Mouse (Mus musculus) CH12.LX (cell line): ENCODE measurements around the gene Dlec1. TPM values are rescaled to one million over a fixed set of nuclear protein-coding genes. Genes with fewer than 3 reads are reported as not detected.

Experiments used
- DNase-seq: peaks from one replicate; pipeline ENCODE4 v3.0.0-alpha.2; 2013; ENCODE audit errors: extremely low read depth
- H3K27ac ChIP-seq: 2 replicates; pipeline ENCODE4 v1.5.1; 2012; ENCODE audit warnings: low read depth, mild to moderate bottlenecking, control low read depth, moderate library complexity; ENCODE audit not compliant: insufficient read depth
- H3K27me3 ChIP-seq: replicated peaks from 2 replicates; pipeline ENCODE3; 2012; ENCODE audit warnings: inconsistent platforms
- H3K36me3 ChIP-seq, 2 experiments: replicated peaks in 1 of 2; 2 replicates each; pipeline versions ENCODE3 to v1.6.1; 2012; ENCODE audit warnings: inconsistent platforms in 1 of 2, low read length in 1 of 2, mild to moderate bottlenecking in 1 of 2, mixed read lengths in 1 of 2, moderate library complexity in 1 of 2; ENCODE audit not compliant: control insufficient read depth in 1 of 2, insufficient read depth in 1 of 2
- H3K4me1 ChIP-seq, 2 experiments: 2 replicates each; pipeline ENCODE4 v1.6.1; 2012; ENCODE audit warnings: inconsistent platforms in 1 of 2, moderate library complexity in 1 of 2; ENCODE audit not compliant: insufficient read depth in 2 of 2, control insufficient read depth in 1 of 2
- H3K4me2 ChIP-seq: 2 replicates; pipeline ENCODE4 v1.6.1; 2012; ENCODE audit warnings: low read depth, mild to moderate bottlenecking, control low read depth; ENCODE audit not compliant: poor library complexity, insufficient read depth, severe bottlenecking
- H3K4me3 ChIP-seq, 3 experiments: fragments of 150-350 bp in 1 of 3; sonication (generic) in 1 of 3; replicated peaks in 1 of 3; 2 replicates each; pipeline versions ENCODE3 to v1.5.1; 2011 to 2012; ENCODE audit warnings: low read depth in 2 of 3, low read length in 2 of 3, mild to moderate bottlenecking in 2 of 3, moderate library complexity in 2 of 3, control low read depth in 1 of 3, improper control_type of control experiment in 1 of 3, inconsistent platforms in 1 of 3, mixed read lengths in 1 of 3; ENCODE audit not compliant: poor library complexity in 1 of 3
- H3K79me2 ChIP-seq: replicated peaks from 2 replicates; pipeline ENCODE4 v1.6.1; 2012; ENCODE audit warnings: mild to moderate bottlenecking, moderate library complexity; ENCODE audit not compliant: control insufficient read depth, poor library complexity, insufficient read depth, severe bottlenecking; ENCODE audit errors: extremely low read depth
- H3K9ac ChIP-seq: 2 replicates; pipeline ENCODE4 v1.6.1; 2012; ENCODE audit warnings: low read depth, mild to moderate bottlenecking, control low read depth, moderate library complexity; ENCODE audit not compliant: insufficient read depth
- H3K9me3 ChIP-seq: replicated peaks from 2 replicates; pipeline ENCODE3; 2012; ENCODE audit warnings: low read length, inconsistent platforms, mixed read lengths
- BHLHE40 ChIP-seq: IDR thresholded peaks from 2 replicates; pipeline ENCODE4 v1.6.1; 2011; ENCODE audit warnings: mild to moderate bottlenecking, low read depth, low read length, improper control_type of control experiment
- CHD1 ChIP-seq: IDR thresholded peaks from 2 replicates; pipeline ENCODE4 v1.6.1; 2012; ENCODE audit warnings: low read depth, low read length, improper control_type of control experiment, inconsistent platforms
- CHD2 ChIP-seq: IDR thresholded peaks from 2 replicates; pipeline ENCODE4 v1.6.1; 2011; ENCODE audit warnings: low read length, improper control_type of control experiment
- CTCF ChIP-seq, 2 experiments: IDR thresholded peaks in 1 of 2; conservative IDR thresholded peaks in 1 of 2; 2 replicates each; pipeline ENCODE4 v1.5.1; 2011 to 2012; ENCODE audit warnings: low read depth in 2 of 2, low read length in 2 of 2, improper control_type of control experiment in 1 of 2, inconsistent platforms in 1 of 2, mild to moderate bottlenecking in 1 of 2, moderate library complexity in 1 of 2
- EP300 ChIP-seq: IDR thresholded peaks from 2 replicates; pipeline ENCODE4 v1.6.1; 2011; ENCODE audit warnings: low read length, improper control_type of control experiment
- ETS1 ChIP-seq: conservative IDR thresholded peaks from 2 replicates; pipeline ENCODE4 v1.6.1; 2012; ENCODE audit warnings: low read depth, mild to moderate bottlenecking, inconsistent platforms, low read length, improper control_type of control experiment, moderate library complexity
- GABPA ChIP-seq: IDR thresholded peaks from 2 replicates; pipeline ENCODE4 v1.6.1; 2012; ENCODE audit warnings: low read depth, low read length, improper control_type of control experiment, inconsistent platforms; ENCODE audit not compliant: insufficient replicate concordance
- IRF4 ChIP-seq: IDR thresholded peaks from 2 replicates; pipeline ENCODE4 v1.6.1; 2014; ENCODE audit warnings: low read depth, mild to moderate bottlenecking, inconsistent platforms, low read length, improper control_type of control experiment
- KAT2A ChIP-seq: IDR thresholded peaks from 2 replicates; pipeline ENCODE4 v1.6.1; 2012; ENCODE audit warnings: low read length, improper control_type of control experiment, inconsistent platforms; ENCODE audit not compliant: insufficient replicate concordance
- MAX ChIP-seq: IDR thresholded peaks from 2 replicates; pipeline ENCODE4 v1.6.1; 2011; ENCODE audit warnings: low read length, improper control_type of control experiment
- MAZ ChIP-seq: IDR thresholded peaks from 2 replicates; pipeline ENCODE4 v1.6.1; 2012; ENCODE audit warnings: low read depth, mild to moderate bottlenecking, inconsistent platforms, low read length, improper control_type of control experiment, moderate library complexity
- MXI1 ChIP-seq: IDR thresholded peaks from 2 replicates; pipeline ENCODE4 v1.6.1; 2011; ENCODE audit warnings: mild to moderate bottlenecking, low read depth, low read length, improper control_type of control experiment
- MYC ChIP-seq: IDR thresholded peaks from 2 replicates; pipeline ENCODE4 v1.6.1; 2011; ENCODE audit warnings: low read depth, mild to moderate bottlenecking, improper control_type of control experiment, low read length
- NELFE ChIP-seq: IDR thresholded peaks from 2 replicates; pipeline ENCODE4 v1.6.1; 2011; ENCODE audit warnings: low read depth, low read length, improper control_type of control experiment
- NRF1 ChIP-seq: IDR thresholded peaks from 2 replicates; pipeline ENCODE4 v1.6.1; 2014; ENCODE audit warnings: low read depth, mild to moderate bottlenecking, inconsistent platforms, low read length, improper control_type of control experiment, moderate library complexity
- POLR2AphosphoS2 ChIP-seq: IDR thresholded peaks from 2 replicates; pipeline ENCODE4 v1.6.1; 2011; ENCODE audit warnings: low read depth, low read length, improper control_type of control experiment
- RAD21 ChIP-seq: IDR thresholded peaks from 2 replicates; pipeline ENCODE4 v1.6.1; 2011; ENCODE audit warnings: low read depth, mild to moderate bottlenecking, low read length, improper control_type of control experiment, moderate library complexity
- SIN3A ChIP-seq: IDR thresholded peaks from 2 replicates; pipeline ENCODE4 v1.6.1; 2012; ENCODE audit warnings: low read length, improper control_type of control experiment, inconsistent platforms
- SMC3 ChIP-seq: IDR thresholded peaks from 2 replicates; pipeline ENCODE4 v1.6.1; 2011; ENCODE audit warnings: low read depth, low read length, improper control_type of control experiment
- UBTF ChIP-seq: IDR thresholded peaks from 2 replicates; pipeline ENCODE4 v1.6.1; 2012; ENCODE audit warnings: low read depth, mild to moderate bottlenecking, inconsistent platforms, low read length, improper control_type of control experiment, moderate library complexity
- USF2 ChIP-seq: conservative IDR thresholded peaks from 2 replicates; pipeline ENCODE4 v1.6.1; 2011; ENCODE audit warnings: low read depth, low read length, improper control_type of control experiment
- dilution Hi-C: fragments of 300-500 bp; cut with MboI; formaldehyde crosslinking; loops from 2 replicates; pipeline ENCODE4 v1.14.3; 2020; ENCODE audit warnings: low sequenced_read_pairs; ENCODE audit not compliant: extremely low pct_unique_long_range_greater_than_20kb, extremely low pct_ligation_motif_present
- in situ Hi-C: fragments of 300-500 bp; cut with MboI; formaldehyde crosslinking; loops from 3 replicates; pipeline ENCODE4 v1.14.3; 2019; ENCODE audit warnings: low sequenced_read_pairs, low pct_ligation_motif_present, low pct_unique_long_range_greater_than_20kb, mixed read lengths
- polyA plus RNA-seq: library from polyadenylated mRNA; unstranded; fragments of >175 nt; gene quantifications from 2 replicates; pipeline ENCODE4 v1.2.1, GENCODE M21; 2012; ENCODE audit warnings: low read depth; ENCODE audit not compliant: insufficient read length
- total RNA-seq, 2 experiments: library from RNA; depleted of rRNA; stranded (reverse); fragments of 300-350 nt in 1 of 2; fragments of >200 nt in 1 of 2; gene quantifications; 2 replicates each; pipeline ENCODE4 v1.2.3; 2012 to 2014

The Dlec1 gene
- total and polyA plus RNA-seq, 3 experiments: 1.4 to 6.3 (median 5.9) TPM

GRCm38 (mm10) chr9:119102783-119103113 is 470 bp downstream of the Dlec1 start:
- peak overlapping the region; percentile 0; the same call in 1 of the 2 replicates for H3K9ac ChIP-seq

GRCm38 (mm10) chr9:119107566-119107965 is 5.3 kb downstream of the Dlec1 start:
- H3K4me2 ChIP-seq: no peak overlapping the region
- DNase-seq: peak; percentile 61
- no peak overlapping the region for H3K9ac ChIP-seq
- H3K4me1 ChIP-seq: peaks cover 8 to 15% of the 10 kb centered on the region in 2 experiments
- H3K4me3 ChIP-seq: no peak overlapping the region
- peaks cover 2% of the 10 kb centered on the region for H3K27me3 ChIP-seq
- dilution Hi-C loops: no loop called here
- H3K79me2 ChIP-seq: no peaks in the 10 kb centered on the region
- no peaks in the 10 kb centered on the region for H3K36me3 ChIP-seq
- H3K27ac ChIP-seq: no peak overlapping the region
- TF ChIP-seq EP300: no peak
- no peak for TF ChIP-seq NELFE
- TF ChIP-seq CHD1: no peak
- TF ChIP-seq CHD2: no peak
- TF ChIP-seq POLR2AphosphoS2: no peak
- TF ChIP-seq MAZ: no peak
- TF ChIP-seq MAX: 0 out of 2 replicates have a peak, but pooled peaks have one; percentile 16
- TF ChIP-seq SMC3: peak; percentile 70
- TF ChIP-seq CTCF (conservative IDR thresholded peaks at IDR 0.05 in 1 of 2, IDR thresholded peaks at IDR 0.05 in 1 of 2; ENCODE audit: low read depth in 2 of 2, low read length in 2 of 2): peak; percentile 78 to 84
- TF ChIP-seq USF2: no peak
- no peak for TF ChIP-seq UBTF
- TF ChIP-seq RAD21: peak; percentile 89
- TF ChIP-seq ETS1: no peak
- peak; percentile 55; the same call in 1 of the 2 replicates for TF ChIP-seq MYC
- no peak for TF ChIP-seq KAT2A
- no peak for TF ChIP-seq GABPA
- no peak for TF ChIP-seq MXI1
- peak; percentile 43; the same call in 1 of the 2 replicates for TF ChIP-seq BHLHE40
- in situ Hi-C loops: loop anchor here (10.0 kb wide), 1 partner anchor 467 kb away; the partner anchor contains the start of gene Scn5a
- H3K9me3 ChIP-seq: peaks cover 2% of the 10 kb centered on the region

More at GRCm38 (mm10) chr9:119102783-119103113, 470 bp downstream of the Dlec1 start:
- no peak for DNase-seq
- in situ Hi-C loops: loop anchor here (10.0 kb wide), 1 partner anchor 472 kb away; the partner anchor contains the start of gene Scn5a
- Histone ChIP-seq H3K4me2 (peak overlapping the region; percentile 32), H3K4me1 (peaks cover 17 to 28% of the 10 kb centered on the region in 2 experiments), H3K4me3 (peak overlapping the region; percentile 60 to 63 (median 62)), H3K79me2 (no peaks in the 10 kb centered on the region), H3K9me3 (peaks cover 2% of the 10 kb centered on the region), H3K27ac (no peak overlapping the region), H3K36me3 (no peaks in the 10 kb centered on the region), H3K27me3 (peaks cover 32% of the 10 kb centered on the region)
- dilution Hi-C loops: no loop called here
- TF ChIP-seq SIN3A (no peak; the same call in 1 of the 2 replicates), IRF4 (peak; percentile 18; the same call in 1 of the 2 replicates), NRF1 (peak; percentile 60; the same call in 1 of the 2 replicates)
